Mouse (Mus musculus) large intestine, adult 2 months (tissue): ENCODE results near the gene Gm10272. TPM values are rescaled to one million over a fixed set of nuclear protein-coding genes. Genes with fewer than 3 reads are reported as not detected.
"Not testable (repeated sequence)": the region's sequence is repeated elsewhere in the genome, so short reads cannot be mapped to it uniquely, and the experiment has no call there.

ENCODE experiments used
- DNase-seq: peaks from one replicate; pipeline ENCODE4 v3.0.0-alpha.2; 2012; ENCODE audit warnings: low read depth, low spot score
- WGBS: fragments of 180-500 bp; shearing (Covaris S2); methylation state at CpG from one replicate; pipeline ENCODE4 v1.1.7; 2018; 5-methylcytosine and 5-hydroxymethylcytosine counted together
- polyA plus RNA-seq: library from polyadenylated mRNA; depleted of rRNA; stranded (reverse); fragments of >200 nt; gene quantifications from 2 replicates; pipeline ENCODE4 v1.2.3, GENCODE M21; 2012; rRNA removed

The Gm10272 gene
- polyA plus RNA-seq = not detected in 2 replicates

DNA sequence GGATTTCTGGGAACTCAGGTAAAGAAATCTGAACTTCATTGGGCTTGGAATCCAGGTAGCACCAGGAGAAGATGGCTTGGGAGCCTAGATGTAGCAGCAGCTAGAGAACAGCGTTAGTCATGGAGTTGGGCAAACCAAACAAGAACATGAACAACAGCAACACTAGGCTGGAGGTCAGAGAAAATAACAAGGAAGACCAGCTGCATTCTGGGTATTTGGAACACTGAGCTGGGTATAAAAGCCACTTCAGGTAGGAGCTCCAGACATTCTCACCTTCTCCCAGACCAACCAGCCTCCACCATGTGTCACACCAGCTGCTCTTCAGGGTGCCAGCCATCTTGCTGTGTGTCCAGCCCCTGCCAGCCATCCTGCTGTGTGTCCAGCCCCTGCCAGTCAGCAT, at the start of gene Gm10272:
TSS of gene Gm10272 (plus strand) at position 301 of the 400 bp plus-strand sequence.
- 93% methylated on average over 1 of the region's 1 CpGs for WGBS
- DNase-seq = no peak

DNA sequence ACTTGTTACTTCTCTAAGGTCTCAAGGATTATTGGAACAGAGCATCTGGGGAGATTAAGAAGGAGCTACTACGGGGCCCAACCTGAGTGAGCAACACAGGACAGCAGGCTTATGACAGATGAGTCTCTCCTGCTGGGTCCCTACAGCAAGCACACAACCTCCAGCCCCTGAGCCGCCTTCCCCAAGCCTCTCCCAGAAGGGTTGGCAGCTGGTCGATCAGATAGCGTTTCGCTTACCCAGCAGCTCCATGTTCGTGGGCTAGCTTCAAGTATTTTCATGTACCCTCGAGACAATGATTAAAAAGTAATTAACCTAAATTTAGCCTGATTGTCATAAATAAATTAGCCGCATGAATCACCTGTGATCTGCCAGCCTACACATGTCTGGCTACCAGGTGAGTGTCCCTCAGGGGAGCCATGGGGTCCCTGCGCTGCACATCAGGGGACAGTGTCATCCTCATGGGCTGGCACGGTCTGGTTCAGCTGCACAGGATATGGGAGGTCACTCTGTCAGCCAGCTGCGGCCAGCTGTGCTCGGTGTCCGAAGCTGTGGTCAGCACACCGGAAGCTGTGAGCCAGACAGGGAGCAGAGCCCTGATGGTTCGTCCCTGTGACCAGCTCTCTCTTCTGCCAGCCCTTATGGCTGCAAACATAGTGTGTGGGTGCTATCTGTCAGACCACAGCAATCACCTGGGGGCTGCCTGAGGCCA, 48.0 kb upstream of the Gm10272 start:
- 60% methylated on average over 15 of the region's 15 CpGs for WGBS
- no peak for DNase-seq

DNA sequence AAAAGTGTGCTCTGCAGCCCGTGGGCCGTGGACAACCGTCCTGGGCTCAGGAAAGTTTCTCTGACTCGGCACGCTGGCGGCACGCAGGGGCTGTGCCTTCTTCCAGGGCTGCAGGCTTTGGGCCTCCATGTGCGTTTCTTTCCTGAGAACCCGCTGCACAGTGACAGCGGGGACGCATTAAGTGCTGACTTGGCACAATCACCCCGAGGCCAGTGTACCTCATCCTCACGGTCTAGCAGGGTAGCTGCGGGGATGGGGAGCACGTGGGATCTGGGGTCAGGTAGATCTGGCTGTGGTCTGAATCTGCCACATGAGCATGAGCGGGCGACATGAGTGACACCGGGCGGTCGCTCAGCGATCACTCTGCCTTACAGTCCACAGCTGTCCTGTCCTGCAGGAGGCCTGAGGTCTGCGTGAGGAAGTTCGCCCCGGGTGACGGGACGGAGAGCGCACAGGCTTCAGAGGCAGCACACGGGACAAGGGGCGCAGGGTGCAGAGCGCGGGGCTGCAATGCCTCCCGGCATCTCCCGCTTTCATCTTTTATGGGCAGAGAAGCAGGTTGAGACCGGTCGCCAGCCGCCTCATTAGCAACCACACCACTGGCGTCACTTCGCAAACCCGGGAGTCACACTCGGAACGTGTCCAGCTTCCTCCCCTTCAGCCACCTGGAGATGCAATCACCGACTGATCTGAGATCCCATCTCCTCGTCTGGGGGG, 42.3 kb upstream of the Gm10272 start:
- 48% methylated on average over 43 of the region's 43 CpGs for WGBS
- no peak for DNase-seq

DNA sequence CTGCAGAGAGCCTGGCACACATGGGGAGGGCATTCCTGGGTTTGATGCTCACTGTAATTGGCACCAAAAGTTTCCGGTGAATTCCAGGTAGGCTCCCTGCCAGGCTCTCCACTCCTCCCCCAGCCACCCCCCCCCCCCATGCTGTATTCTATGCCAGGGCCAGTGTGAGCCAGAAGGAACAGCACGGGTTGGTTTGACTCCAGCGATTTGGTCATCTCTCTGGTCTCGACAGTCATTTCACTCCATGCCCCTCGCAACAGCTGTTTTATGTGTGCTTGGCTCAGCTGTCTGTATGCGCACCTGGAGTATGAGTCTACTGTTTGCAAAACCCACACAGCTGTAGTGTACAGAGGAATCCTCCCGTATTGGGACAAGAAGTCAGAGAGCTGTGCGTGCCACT, 40.1 kb upstream of the Gm10272 start:
- DNase-seq = no peak
- WGBS = 18% methylated on average over 8 of the region's 8 CpGs

DNA sequence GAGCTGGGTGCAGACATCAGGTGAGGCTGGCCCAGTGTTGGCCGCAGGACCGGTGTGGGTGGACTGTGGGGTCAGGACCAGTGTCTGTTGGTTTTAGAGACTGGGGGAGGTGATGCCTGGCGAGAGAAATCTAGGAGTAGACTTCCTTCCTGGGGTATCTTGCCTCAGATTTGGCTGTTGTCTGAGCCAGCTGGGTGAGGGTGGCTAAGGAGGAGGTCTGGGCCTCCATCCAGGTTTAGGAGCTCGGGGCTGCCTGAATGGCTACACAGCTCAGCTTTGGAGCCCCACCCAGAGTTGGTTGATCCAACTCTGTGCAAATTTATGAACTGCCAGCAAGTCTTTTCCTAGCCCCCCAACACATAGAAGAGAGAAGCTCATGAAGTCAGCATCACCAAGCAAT, 39.0 kb upstream of the Gm10272 start:
- no peak for DNase-seq

DNA sequence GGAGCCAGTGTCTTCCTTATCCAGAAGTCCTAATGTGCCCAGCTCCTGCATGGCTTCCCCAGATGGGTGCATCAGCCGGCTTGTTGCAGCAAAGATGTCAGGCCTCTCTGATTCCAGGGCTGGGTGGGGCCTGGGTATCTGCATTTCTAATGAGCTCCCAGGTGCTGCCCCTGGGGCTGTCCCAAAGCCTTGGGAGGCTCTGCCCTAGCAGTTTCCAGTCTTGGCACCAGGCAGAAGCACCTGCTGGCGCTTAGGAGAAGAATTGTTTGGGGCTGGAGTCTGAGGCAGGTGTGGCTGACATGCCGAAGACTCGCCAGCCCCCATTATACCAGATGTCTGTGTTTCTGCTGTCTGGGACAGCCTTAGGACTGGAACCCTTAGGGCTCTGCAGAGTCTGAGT, 35.7 kb upstream of the Gm10272 start:
- DNase-seq = no peak
- 37% methylated on average over 4 of the region's 4 CpGs for WGBS

More for the DNA sequence above, 39.0 kb upstream of the Gm10272 start:
- 63% methylated on average over 4 of the region's 4 CpGs for WGBS

DNA sequence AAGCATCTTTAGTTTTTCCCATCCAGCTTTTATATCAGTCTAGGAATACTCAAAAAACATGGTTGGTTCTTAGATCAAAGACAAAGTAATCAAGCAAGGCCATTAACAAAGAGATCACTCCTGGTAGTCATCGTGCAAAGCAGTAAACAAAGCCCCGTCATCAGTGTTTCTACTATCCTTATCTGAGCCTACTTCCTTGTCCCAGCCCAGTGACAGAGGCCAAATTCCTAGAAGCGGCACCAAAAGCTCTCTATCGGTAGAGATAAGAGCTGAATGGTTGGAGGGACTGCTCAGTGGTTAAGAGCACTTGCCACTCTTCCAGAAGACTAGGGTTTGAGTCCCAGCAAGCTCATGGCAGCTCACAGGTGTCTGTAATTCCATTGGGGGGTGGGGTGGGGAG, 34.9 kb upstream of the Gm10272 start:
- WGBS = 21% methylated on average over 4 of the region's 4 CpGs
- no peak for DNase-seq

DNA sequence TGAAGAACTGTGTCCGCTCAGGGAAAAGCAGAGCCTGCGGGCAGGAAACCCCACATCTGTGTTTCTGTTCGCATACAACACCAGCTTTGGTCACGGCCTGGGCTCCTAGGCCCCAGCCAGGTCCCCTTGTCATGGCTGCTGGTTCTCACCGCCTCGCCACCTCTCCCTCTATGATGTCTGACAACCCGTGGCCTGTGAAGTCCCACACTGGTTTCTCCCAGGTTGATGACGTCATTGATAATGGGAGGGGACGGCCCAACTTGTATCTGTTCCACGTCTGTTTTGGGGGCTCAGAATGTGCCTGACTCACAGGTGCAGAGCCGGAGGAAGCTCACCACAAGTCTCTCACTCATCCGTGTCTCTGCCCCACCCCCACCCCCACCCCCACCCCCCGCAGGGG, 32.7 kb upstream of the Gm10272 start:
- DNase-seq = no peak
- WGBS = 64% methylated on average over 13 of the region's 13 CpGs

DNA sequence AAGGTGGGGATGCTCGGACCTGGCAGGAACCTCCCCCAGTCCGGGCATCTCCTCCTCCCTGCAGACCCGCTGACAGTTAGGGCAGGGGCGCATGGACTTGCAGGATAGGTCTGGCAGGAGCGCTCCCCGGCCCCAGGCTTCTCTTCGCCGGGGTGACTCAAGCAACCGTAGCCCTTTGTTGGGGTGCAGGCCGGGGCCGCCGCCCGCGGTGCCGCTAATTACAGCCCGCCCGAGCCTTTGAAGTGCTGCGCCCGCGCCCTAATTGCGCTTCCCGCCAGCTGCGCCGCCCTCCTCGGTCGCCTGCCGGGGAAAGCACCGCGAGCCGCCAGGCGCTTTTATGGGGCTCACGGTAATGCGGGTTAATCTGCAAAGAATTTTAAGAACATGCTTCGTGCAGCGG, 28.9 kb upstream of the Gm10272 start:
- DNase-seq = no peak
- under 1% methylated on average over 35 of the region's 35 CpGs for WGBS

DNA sequence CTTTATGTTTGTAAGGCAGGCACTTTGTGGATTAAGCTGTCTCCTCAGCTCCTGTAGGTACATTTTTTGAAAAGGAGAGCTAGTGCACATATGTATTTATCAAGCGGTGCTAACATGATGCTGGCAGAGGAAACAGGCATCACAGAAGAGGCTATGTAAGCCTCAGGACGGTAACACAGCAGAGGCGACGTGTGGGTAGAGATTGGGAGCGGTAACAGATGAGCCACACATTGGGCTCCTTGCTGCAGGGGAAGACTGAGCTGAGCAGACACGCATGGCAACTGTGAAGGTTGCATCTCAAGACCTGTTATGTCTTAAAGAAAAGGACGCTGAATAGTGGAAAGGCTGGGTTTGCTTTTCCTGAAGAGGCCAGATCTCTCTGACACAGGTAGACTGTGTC, 23.4 kb upstream of the Gm10272 start:
- no peak for DNase-seq
- 75% methylated on average over 7 of the region's 7 CpGs for WGBS

DNA sequence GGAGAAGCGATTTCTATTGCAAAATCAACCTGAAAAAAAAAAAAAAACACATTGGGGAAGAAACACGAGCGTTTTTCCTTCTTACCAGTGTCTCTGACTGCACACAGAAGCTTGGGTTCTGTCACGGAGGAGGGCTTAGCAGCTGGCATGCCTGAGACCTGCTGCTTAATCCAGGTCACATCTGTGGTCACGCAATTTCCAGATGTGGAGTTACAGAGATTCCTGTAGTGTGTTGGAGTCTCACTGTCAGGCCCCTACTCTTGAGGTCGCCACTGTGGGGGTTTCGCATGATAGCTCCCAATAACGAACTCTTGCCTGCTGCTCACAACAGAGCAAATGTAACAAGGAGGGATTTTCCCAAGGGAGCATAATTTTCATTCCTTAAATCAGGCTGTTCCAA, 22.2 kb upstream of the Gm10272 start:
- WGBS = 44% methylated on average over 8 of the region's 8 CpGs
- no peak for DNase-seq

DNA sequence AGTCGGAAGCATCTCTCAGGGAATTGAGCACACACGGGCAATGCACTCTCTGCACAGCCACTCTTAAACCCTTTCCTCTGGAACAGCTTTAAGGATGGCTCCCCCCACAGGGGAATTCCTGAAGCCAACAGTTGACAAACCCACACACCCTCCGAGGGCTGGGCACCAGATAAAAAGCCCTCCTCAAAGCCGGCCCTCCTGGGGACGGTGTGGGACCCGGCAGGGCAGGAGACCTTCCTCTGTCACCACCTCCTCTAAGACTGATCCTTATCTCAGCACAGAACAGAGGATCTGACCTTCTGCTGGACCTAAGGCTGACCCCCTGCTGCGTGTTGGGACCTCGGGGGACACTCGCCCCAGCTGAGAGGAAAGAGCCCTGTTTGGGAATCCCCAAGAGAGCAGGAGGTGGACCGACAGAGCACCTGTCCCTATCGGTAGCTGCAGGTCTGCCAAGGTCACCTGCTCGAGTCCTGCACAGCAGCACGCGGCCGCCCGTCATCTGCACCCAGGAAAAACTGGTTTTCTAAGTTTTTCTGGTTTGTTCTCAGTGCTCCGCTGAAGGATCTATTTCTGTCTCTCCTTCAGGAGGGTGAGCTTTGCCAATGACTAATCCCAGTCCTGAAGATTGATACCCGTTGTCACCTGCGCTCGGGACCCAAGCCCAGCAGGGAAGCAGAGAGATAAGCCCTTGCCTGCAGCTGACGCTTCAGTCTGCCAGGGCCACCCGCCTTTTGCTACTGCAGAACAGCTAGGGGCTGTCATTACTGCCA, 20.3 kb upstream of the Gm10272 start, which contains the start of gene Tspear:
TSS of gene Tspear (plus strand) at position 675 of the 770 bp plus-strand sequence.
- WGBS = 9% methylated on average over 22 of the region's 22 CpGs
- no peak for DNase-seq

DNA sequence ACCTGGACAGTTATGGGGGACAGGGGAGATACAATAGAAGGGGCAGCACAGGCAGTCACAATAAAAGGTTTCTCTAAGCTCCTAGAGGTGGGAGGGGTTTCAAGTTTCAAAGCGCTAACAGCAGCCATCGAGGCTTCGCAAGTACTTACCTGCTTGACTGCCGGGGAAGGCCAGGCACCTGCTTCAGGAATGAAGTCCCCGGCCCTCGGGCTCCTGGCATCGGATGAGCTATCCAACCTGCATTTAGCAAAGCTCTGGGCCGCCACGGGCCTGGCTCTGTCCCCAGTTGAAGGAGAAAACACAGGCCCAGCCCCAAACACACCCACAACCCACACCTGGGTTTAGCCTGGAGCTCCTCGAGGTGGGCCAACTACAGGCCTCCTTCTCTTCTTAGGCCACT, 19.4 kb upstream of the Gm10272 start:
- DNase-seq = no peak
- 47% methylated on average over 10 of the region's 10 CpGs for WGBS

DNA sequence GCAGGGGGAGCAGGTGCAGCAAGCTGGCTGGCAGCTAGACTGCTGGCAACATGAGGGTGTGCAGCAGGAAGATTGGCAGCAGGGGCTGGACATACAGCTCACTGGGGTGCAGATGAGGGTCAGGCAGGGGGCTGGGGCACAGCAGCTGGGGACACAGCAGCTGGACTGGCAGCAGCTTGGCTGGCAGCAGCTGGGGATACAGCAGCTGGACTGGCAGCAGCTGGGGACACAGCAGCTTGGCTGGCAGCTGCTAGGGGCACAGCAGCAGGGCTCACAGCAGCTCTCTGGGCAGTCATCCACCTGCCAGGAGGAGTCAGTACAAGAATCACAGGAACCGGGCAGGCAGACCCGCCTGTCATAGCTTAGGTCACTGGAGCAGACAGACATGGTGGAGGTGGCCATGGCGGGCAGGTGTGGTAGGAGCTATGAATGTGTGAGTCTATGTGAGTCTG, 16.0 kb upstream of the Gm10272 start, which contains the start of gene Gm19402:
TSS of gene Gm19402 (minus strand) at position 402 of the 452 bp plus-strand sequence.
- DNase-seq = not testable (repeated sequence)
- WGBS = 37% methylated on average over 3 of the region's 3 CpGs

DNA sequence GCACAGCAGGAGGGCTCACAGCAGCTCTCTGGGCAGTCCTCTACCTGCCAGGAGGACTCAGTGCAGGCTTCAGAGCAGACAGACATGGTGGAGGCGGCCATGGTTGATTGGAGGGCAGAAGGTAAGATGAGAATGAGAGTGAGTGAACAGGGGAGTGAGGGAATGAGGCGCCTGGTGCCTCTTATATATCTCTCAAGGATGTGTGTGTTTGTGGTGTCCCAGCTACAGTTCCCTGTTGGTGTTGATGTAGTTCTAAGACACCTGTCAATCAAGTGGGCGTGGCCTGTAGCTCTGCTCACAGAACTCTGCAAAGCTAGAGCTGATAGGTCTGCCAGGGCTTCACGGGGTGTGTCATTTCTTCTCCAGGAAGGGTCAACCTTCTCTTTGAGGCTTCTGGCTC, 9.3 kb upstream of the Gm10272 start, which contains the start of gene Gm9508:
TSS of gene Gm9508 (minus strand) at position 101 of the 400 bp plus-strand sequence.
- WGBS = 40% methylated on average over 4 of the region's 4 CpGs
- DNase-seq = no peak

DNA sequence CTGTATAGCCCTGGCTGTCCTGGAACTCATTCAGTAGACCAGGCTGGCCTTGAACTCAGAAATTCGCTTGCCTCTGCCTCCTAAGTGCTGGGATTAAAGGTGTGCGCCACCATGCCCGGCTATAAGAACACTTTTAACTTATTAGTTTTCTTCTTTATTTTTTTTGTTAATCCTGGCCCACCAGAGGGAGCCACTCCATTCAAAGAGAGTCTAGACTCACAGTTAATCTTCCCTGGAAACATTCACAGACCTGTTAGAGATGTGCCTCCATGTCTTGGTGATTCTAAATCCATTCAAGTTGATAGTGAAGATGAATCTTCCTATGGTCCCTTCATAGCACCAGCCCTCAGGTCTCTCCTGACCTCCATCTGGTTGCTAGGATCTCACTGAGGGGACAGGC, 3.4 kb downstream of the Gm10272 start:
- no peak for DNase-seq
- 73% methylated on average over 3 of the region's 3 CpGs for WGBS

DNA sequence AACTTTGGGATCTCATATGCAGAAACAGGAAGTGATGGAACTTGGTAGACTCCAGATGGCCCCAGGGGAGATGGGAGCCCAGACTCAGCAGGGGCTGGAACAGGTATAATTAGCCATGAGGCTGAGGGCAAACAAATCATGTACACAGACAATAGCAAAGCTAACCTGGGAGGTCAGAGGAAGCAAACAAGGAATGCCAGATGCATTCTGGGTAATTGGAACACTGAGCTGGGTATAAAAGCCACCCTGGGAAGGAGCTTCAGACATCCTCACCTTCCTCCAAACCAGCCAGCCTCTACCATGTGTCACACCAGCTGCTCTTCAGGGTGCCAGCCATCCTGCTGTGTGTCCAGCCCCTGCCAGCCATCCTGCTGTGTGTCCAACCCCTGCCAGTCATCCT, 4.7 kb downstream of the Gm10272 start, which contains the start of gene Gm10024:
TSS of gene Gm10024 (plus strand) at position 301 of the 400 bp plus-strand sequence.
- DNase-seq = not testable (repeated sequence)

DNA sequence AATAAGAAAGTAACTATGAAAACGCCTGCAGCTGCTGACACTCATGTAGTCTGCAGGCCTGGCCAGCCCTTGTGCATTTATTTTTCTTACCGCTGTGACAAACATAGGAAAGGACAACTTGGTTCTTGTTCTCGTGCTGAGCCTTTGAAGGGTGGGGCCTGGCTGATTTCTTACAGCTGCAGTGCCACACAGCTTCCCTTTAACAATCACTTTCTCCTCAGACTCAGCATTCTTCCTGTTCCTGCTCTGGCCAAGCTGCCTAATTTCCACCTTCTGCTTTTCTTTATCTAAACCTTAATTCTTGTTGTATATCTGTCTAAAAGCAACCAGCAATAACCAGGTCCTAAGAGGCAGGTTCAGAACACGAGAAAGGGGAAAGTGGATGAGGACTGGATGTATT, 7.3 kb downstream of the Gm10272 start:
- WGBS = 40% methylated on average over 4 of the region's 4 CpGs

DNA sequence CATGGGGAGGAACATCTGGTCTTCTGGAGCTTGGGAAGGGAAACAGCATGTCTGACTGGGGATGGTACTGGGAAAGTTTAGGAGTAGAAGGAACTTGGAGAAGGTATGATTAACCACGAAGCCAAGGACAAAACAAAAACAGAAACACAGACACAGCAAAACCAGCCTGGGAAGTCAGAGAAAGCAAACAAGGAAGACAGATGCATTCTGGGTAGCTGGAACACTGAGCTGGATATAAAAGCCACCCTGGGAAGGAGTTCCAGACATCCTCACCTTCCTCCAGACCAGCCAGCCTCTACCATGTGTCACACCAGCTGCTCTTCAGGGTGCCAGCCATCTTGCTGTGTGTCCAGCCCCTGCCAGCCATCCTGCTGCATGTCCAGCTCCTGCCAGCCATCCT, 9.1 kb downstream of the Gm10272 start, which contains the start of gene Gm10142:
TSS of gene Gm10142 (plus strand) at position 301 of the 400 bp plus-strand sequence.
- 72% methylated on average over 1 of the region's 1 CpGs for WGBS
- no peak for DNase-seq

More for the DNA sequence above, 7.3 kb downstream of the Gm10272 start:
- no peak for DNase-seq

DNA sequence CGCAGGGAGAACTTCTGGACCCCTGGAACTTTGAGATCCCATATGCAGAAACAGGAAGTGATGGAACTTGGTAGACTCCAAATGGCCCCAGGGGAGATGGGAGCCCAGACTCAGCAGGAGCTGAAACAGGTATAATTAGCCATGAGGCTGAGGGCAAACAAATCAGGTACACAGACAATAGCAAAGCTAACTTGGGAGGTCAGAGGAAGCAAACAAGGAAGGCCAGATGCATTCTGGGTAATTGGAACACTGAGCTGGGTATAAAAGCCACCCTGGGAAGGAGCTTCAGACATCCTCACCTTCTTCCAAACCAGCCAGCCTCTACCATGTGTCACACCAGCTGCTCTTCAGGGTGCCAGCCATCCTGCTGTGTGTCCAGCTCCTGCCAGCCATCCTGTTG, 13.9 kb downstream of the Gm10272 start, which contains the start of gene Krtap12-1:
TSS of gene Krtap12-1 (plus strand) at position 301 of the 400 bp plus-strand sequence.
- not testable (repeated sequence) for DNase-seq
- 93% methylated on average over 1 of the region's 1 CpGs for WGBS
